Mouse (Mus musculus) 3134 (cell line): ENCODE measurements around the gene Cul4a.

Experiments
- DNase-seq: peaks from one replicate; pipeline ENCODE4 v3.0.0-alpha.2; 2011; ENCODE audit warnings: low spot score; ENCODE audit not compliant: insufficient read length; ENCODE audit errors: extremely low read depth

The Cul4a gene

GRCm38 (mm10) chr8:13132220-13132619 lies 26.8 kb downstream of the Cul4a start:
- peak; percentile 48 for DNase-seq

DNA sequence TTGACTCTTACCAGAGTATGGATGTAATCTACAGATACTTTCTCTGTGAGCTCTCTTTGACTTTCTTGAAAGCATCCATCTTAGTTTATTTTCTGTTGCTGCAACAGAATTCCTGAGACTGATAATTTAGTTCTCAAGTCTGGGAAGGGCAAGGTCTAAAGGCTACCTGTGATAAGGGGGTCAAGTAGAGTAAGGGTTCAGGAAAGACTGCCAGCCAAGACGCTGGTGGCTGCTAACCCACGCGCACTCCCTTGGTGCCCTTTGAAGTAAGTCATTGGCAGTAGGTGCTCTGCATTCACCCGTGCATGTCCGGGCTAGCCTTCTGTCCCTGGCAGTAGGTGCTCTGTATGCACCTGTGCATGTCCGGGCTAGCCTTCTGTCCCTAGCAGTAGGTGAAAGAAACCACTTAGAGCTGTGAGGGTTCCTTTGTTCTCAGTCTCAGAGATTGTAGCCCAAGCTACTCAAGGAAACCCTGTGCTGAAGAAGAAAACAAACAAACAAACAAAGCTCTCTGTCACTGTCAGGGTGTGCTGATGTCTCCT lies 34.3 kb downstream of the Cul4a start:
- DNase-seq, result no peak

DNA sequence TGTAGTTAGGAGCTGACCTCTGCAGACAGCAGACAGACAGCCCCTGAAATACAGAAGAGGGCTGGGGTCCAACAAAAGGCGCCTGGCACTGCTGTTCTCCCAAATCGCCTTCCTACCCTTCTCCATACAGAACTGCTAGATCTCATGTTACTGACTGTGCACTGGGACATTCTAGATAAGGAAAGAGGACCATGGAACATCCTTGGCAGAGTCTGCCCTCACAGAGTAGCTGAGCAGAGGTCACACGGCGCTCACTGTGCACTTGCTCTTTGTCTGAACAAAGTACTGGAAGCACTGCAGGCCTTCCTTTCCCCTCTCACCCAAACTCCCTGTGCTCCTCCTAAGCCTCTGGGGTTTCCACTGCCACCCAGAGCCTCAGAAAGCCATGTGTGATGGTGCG lies 36.3 kb downstream of the Cul4a start:
- no peak for DNase-seq

DNA sequence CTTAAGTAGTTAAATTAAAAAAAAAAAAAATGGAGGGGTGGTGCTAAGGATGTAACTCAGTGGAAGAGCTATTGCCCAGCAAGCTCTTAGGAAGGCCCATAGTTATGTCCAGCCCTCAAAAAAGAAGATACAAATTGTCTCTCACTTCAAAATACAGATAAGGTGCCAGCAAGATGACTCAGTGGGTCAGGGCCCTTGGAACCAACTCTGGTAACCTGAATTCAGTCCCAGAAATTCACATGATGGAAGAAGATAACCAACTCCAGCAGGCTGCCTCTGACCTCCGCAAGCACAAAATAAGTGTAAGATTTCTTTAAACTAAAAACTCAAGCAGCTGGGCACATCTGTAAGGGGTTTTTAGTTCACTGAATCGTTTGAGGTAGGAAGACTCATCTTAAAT lies 43.1 kb downstream of the Cul4a start:
- DNase-seq, result no peak

GRCm38 (mm10) chr8:13149287-13149686 lies 43.9 kb downstream of the Cul4a start:
- DNase-seq, result no peak

DNA sequence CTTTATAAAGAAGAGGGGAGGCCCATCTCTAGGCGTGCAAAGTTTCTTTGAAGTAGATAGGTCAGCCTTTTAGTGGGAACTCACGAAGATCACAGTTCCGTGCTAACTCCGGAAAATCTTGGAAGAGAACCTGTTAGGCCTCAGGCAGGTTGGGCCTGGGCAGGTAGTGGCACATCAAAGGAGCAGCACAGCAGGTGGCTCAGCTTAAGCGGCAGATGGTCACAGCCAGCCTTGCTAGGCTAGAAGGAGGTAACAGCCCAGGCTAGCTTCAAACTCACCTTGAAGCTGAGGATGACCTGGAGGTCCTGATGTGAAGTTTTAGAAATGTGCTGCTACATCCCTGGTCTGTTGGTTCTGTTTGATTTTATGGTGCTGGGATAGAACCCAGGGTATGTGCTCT lies 44.4 kb downstream of the Cul4a start:
- no peak for DNase-seq

DNA sequence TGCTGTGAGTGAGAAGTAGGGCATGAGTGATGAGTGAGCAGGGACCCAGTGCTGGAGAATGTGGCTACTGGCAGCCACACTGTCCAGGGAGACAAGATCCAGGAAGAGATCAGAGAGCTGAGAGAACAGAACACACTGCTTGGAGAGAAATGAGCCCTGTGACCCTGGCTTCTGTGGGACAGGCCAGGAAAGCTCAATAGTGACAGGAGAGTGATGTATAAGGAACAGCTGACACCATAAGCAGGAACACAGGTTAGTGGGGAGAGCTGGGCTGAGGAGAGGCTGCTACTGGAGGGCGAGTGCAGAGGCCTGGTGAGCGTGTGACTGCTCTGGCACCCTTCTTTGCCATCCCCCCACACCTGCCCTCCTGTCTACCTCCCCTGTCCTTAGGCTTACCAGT lies 45.5 kb downstream of the Cul4a start:
- DNase-seq, result no peak

GRCm38 (mm10) chr8:13154099-13154498 lies 48.7 kb downstream of the Cul4a start:
- no peak for DNase-seq

DNA sequence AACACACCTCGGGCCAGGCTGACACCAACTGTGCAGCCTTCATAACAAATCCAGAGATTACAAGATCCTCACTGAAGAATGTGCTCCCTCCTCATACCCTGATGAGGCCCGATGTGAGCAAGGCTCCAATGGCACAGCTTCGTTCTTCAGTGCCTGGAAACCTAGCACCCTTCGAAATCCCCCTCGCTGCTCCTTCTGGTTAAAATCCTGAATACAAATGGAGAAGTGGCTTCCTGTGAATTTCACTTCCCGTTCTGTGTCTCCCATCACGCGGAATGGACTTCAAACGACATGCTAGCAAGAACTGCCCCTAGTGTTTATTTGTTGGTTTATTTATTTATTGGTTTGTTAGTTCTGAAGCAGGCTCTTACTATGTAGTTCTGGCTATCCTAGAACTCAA lies 49.9 kb downstream of the Cul4a start:
- DNase-seq, result no peak

GRCm38 (mm10) chr8:13156327-13157097 lies 51.1 kb downstream of the Cul4a start:
- DNase-seq, result no peak

GRCm38 (mm10) chr8:13158718-13159376 lies 53.4 kb downstream of the Cul4a start, which contains the start of gene Lamp1:
Gene Lamp1 (plus strand): TSS chr8:13159161.
- peak; percentile 96 for DNase-seq

DNA sequence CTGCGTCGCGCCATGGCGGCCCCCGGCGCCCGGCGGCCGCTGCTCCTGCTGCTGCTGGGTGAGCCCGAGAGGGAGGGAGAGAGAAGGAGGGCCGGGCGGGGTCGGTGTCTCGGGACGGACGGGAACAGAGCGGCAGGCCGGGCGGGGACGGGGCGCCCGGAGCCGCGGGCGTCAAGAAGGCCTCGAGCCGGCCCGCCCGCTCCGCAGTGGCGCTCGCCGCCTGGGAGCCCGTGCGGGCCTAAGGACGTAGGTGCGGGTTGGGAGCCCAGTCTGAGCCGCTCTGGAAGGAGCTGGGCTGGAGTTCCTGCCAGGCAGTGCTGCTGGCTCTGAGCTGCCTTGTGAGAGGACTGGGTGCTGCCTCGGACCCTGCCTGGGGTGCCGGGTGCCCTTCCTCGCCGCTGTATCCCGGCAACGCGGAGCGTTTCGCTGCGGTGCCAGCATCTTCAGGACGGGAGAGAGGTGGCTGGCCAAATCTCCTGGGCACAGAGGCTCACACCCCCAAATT lies 54.0 kb downstream of the Cul4a start:
- peak; percentile 59 for DNase-seq

DNA sequence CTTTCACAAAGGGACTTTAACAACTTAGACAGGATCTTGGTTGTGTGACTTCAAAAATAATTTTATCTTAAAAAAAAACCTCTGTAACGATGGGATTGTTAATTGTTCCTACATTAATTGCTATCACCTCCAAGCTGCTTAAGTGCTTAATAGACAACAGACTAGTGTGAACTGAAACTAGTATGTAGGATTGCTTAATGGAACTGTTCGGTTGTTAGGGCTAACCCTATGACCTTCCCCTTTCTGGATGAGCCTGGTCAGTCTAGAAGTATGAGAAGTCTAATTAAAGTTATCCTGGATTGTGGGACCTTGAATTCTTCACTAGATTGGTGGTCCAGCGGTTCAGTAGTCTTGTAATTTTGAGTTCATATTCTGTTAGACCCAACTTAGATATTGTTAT lies 55.3 kb downstream of the Cul4a start:
- DNase-seq, result no peak

DNA sequence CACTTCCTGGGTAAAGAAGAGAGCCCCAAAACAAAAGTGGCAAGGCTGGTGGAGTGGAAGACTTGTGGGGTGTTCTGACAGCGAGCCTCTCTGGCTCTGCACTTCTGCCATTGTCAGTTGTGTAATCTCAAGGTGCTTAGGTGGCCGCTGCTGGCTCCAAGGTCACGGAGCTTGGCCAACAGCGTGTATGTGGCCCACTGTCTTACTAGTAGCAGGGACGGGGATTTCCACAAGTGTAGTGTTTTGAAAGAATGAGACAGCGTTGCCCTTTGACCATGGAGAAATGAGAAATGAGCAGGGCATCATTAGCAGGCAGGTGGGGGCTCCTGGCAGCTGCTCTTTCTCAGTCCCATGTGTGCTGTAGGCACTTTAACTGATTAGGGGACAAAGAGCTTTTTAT lies 56.7 kb downstream of the Cul4a start:
- no peak for DNase-seq

- no peak for DNase-seq
Measured at GRCm38 (mm10) chr8:13163563-13163962, 58.1 kb downstream of the Cul4a start.

DNA sequence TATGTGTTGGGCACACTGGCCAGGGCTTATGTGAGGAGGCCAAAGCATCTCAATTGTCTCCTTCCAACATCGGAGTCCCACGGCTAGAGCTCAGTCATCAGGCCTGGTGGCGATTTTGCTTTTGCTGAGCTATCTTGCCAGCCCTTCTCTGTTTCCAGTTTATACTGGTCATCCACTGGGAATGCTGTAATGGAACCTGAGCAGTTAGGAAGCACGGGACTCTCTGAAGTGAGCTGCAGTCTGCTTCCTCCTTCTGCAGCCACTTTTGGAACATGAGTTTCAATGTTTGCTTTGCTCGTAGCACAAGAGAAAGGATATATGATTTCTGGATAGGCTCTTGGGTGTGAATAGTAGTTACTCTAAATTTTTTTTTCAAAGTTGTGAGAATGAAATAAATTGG lies 58.9 kb downstream of the Cul4a start:
- DNase-seq, result no peak

DNA sequence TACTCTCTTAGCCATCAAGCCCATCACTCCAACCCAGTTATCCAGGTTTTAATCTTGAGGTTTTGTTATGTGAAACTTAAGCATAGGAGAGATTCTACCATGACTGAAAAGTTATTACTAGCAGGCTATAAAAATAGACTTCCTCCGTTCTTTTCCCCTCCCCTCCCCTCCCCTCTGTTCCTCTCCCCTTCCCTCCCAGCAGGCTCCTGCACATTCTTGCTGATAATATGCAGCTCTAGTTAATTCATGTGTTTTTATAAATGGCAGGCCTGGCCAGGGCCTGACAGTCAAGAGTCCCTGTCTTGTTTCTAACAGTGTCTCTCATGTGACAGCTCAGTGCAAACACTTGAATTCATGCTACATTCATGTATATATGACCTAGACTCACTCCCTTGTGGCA lies 65.1 kb downstream of the Cul4a start:
- no peak for DNase-seq

DNA sequence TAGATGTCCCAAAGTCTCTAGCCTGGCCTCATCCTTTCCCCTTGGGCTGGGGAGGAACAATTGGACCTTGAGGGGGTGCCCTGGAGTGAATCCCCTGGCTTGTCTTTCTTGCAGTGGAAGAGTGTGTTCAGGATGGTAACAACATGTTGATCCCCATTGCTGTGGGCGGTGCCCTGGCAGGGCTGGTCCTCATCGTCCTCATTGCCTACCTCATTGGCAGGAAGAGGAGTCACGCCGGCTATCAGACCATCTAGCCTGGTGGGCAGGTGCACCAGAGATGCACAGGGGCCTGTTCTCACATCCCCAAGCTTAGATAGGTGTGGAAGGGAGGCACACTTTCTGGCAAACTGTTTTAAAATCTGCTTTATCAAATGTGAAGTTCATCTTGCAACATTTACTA lies 68.9 kb downstream of the Cul4a start:
- DNase-seq, result no peak

DNA sequence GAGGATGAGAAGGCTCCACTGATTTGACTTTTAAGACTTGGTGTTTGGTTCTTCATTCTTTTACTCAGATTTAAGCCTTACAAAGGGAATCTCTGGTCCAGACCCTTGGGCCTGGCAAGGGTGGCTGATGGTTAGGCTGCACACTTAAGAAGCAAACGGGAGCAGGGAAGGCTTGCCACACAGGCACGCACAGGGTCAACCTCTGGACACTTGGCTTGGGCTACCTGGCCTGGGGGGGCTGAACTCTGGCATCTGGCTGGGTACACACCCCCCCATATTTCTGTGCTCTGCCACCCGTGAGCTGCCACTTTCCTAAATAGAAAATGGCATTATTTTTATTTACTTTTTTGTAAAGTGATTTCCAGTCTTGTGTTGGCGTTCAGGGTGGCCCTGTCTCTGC lies 69.4 kb downstream of the Cul4a start:
- DNase-seq, result no peak

GRCm38 (mm10) chr8:13175650-13176049 lies 70.2 kb downstream of the Cul4a start:
- no peak for DNase-seq

GRCm38 (mm10) chr8:13177173-13177852 lies 71.9 kb downstream of the Cul4a start:
- no peak for DNase-seq
